In genomic region chr17:56036176-56036900, GRCm38 (mm10) we compare ENCODE assay signal across 8 mouse cellular contexts. TPM values are rescaled to one million over a fixed set of nuclear protein-coding genes. Genes with fewer than 3 reads are reported as not detected.
DNase-seq lines count a peak whose midpoint lies in the region; ATAC-seq and TF ChIP-seq lines count a peak whose summit lies in the region.

Gene Sh3gl1, minus strand, starts transcription at chr17:56036635.

- H3K27me3 ChIP-seq in embryonic facial prominence, embryonic 13.5 days, result no peaks in the 10 kb centered on the region
- H3K27me3 ChIP-seq in kidney, adult 2 months (replicated peaks; ENCODE audit: control insufficient read depth, insufficient read depth, low read length), result no peaks in the 10 kb centered on the region
- H3K27me3 ChIP-seq in limb, embryonic 12.5 days, result no peaks in the 10 kb centered on the region
- H3K27me3 ChIP-seq in midbrain, embryonic 15.5 days (replicated peaks), result no peaks in the 10 kb centered on the region
- H3K27me3 ChIP-seq in spleen, adult 2 months (ENCODE audit: control insufficient read depth, insufficient read depth, low read length), result no peaks in the 10 kb centered on the region

- H3K9ac ChIP-seq in embryonic facial prominence, embryonic 13.5 days, result peak within 1 kb of the TSS; percentile 95
- peak within 1 kb of the TSS; percentile 84 for H3K9ac ChIP-seq in limb, embryonic 12.5 days (replicated peaks)
- peak within 1 kb of the TSS; percentile 74 for H3K9ac ChIP-seq in midbrain, embryonic 15.5 days

- TF ChIP-seq POLR2A in kidney, adult 2 months (IDR thresholded peaks at IDR 0.05; ENCODE audit: low read depth, low read length), result peak; percentile 60
- TF ChIP-seq POLR2A in spleen, adult 2 months (IDR thresholded peaks at IDR 0.05; ENCODE audit: low read depth, low read length), result peak; percentile 67

- peak within 1 kb of the TSS; percentile 63 for H3K4me2 ChIP-seq in embryonic facial prominence, embryonic 13.5 days
- peak within 1 kb of the TSS; percentile 51 for H3K4me2 ChIP-seq in limb, embryonic 12.5 days
- peak within 1 kb of the TSS; percentile 69 for H3K4me2 ChIP-seq in midbrain, embryonic 15.5 days

- H3K27ac ChIP-seq in embryonic facial prominence, embryonic 13.5 days, result peak within 1 kb of the TSS; percentile 89
- H3K27ac ChIP-seq in kidney, adult 2 months (ENCODE audit: insufficient read depth, low read depth, low read length), result peak within 1 kb of the TSS; percentile 82
- peak within 1 kb of the TSS; percentile 93 for H3K27ac ChIP-seq in limb, embryonic 12.5 days
- peak within 1 kb of the TSS; percentile 87 for H3K27ac ChIP-seq in midbrain, embryonic 15.5 days
- H3K27ac ChIP-seq in spleen, adult 2 months (ENCODE audit: insufficient read depth, low read length), result peak within 1 kb of the TSS; percentile 96

- under 1% methylated on average over 74 of the region's 74 CpGs for WGBS in embryonic facial prominence, embryonic 13.5 days
- under 1% methylated on average over 74 of the region's 74 CpGs for WGBS in kidney, adult 2 months
- under 1% methylated on average over 74 of the region's 74 CpGs for WGBS in limb, embryonic 12.5 days
- under 1% methylated on average over 74 of the region's 74 CpGs for WGBS in midbrain, embryonic 15.5 days
- WGBS in spleen, adult 2 months, result under 1% methylated on average over 74 of the region's 74 CpGs

- H3K4me1 ChIP-seq in embryonic facial prominence, embryonic 13.5 days, result peaks cover 43% of the 10 kb centered on the region
- peaks cover 20% of the 10 kb centered on the region for H3K4me1 ChIP-seq in kidney, adult 2 months (ENCODE audit: control insufficient read depth, insufficient read depth, low read length)
- H3K4me1 ChIP-seq in limb, embryonic 12.5 days (replicated peaks), result peaks cover 30% of the 10 kb centered on the region
- H3K4me1 ChIP-seq in midbrain, embryonic 15.5 days, result peaks cover 44% of the 10 kb centered on the region
- peaks cover 25% of the 10 kb centered on the region; the same call in 1 of the 2 replicates for H3K4me1 ChIP-seq in spleen, adult 2 months (ENCODE audit: control insufficient read depth, insufficient read depth, insufficient read length)

- ATAC-seq in embryonic facial prominence, embryonic 13.5 days (ENCODE audit: insufficient number of reproducible peaks, insufficient read depth, low FRiP score, low TSS enrichment, low read depth), result peak; percentile 87
- peak; percentile 86 for ATAC-seq in limb, embryonic 12.5 days (ENCODE audit: insufficient number of reproducible peaks, insufficient read depth, low FRiP score, low TSS enrichment, low read depth)
- peak; percentile 90 for ATAC-seq in midbrain, embryonic 15.5 days (replicated peaks)

- DNase-seq in 3134 (ENCODE audit: extremely low read depth, insufficient read length, low spot score), result peak; percentile 98
- peak; percentile 99 for DNase-seq in adrenal gland, postnatal 36 days
- DNase-seq in heart, adult 18-20 months, result peak; percentile 99
- DNase-seq in kidney, adult 2 months, result peak; percentile 99
- DNase-seq in spleen, adult 2 months (ENCODE audit: low read depth in 1 of 2, low spot score in 2 of 2), result peak; percentile 97 to 98

- H3K4me3 ChIP-seq in embryonic facial prominence, embryonic 13.5 days, result peak within 1 kb of the TSS; percentile 89
- H3K4me3 ChIP-seq in kidney, adult 2 months (ENCODE audit: insufficient read depth, low read depth, low read length), result peak within 1 kb of the TSS; percentile 92
- peak within 1 kb of the TSS; percentile 84 for H3K4me3 ChIP-seq in limb, embryonic 12.5 days (replicated peaks)
- peak within 1 kb of the TSS; percentile 97 for H3K4me3 ChIP-seq in midbrain, embryonic 15.5 days
- H3K4me3 ChIP-seq in spleen, adult 2 months (ENCODE audit: extremely low read depth, insufficient read depth, insufficient read length), result peak within 1 kb of the TSS; percentile 90

- H3K9me3 ChIP-seq in embryonic facial prominence, embryonic 13.5 days, result no peaks in the 10 kb centered on the region
- no peaks in the 10 kb centered on the region for H3K9me3 ChIP-seq in limb, embryonic 12.5 days
- no peaks in the 10 kb centered on the region for H3K9me3 ChIP-seq in midbrain, embryonic 15.5 days

- H3K36me3 ChIP-seq in embryonic facial prominence, embryonic 13.5 days, result peaks cover 23% of the 10 kb centered on the region
- H3K36me3 ChIP-seq in kidney, adult 2 months (ENCODE audit: control insufficient read depth, insufficient read depth, low read length), result no peaks in the 10 kb centered on the region
- H3K36me3 ChIP-seq in limb, embryonic 12.5 days, result peaks cover 31% of the 10 kb centered on the region
- no peaks in the 10 kb centered on the region for H3K36me3 ChIP-seq in midbrain, embryonic 15.5 days (replicated peaks)
- H3K36me3 ChIP-seq in spleen, adult 2 months (ENCODE audit: control insufficient read depth, insufficient read depth, low read length), result no peaks in the 10 kb centered on the region

- TF ChIP-seq CTCF in kidney, adult 2 months (conservative IDR thresholded peaks at IDR 0.05; ENCODE audit: insufficient read depth, insufficient read length, low read depth, low read length), result peak; percentile 96; the same call in 1 of the 2 replicates
- peak; percentile 99 for TF ChIP-seq CTCF in spleen, adult 2 months (IDR thresholded peaks at IDR 0.05; ENCODE audit: extremely low read depth, insufficient read depth, insufficient read length, insufficient replicate concordance)

RNA-seq across cellular contexts. Expression of gene Sh3gl1, which starts in this region (rescaled TPM):
- 10 to 100 TPM; 49.0 to 49.7 TPM for total RNA-seq in adrenal gland, postnatal 36 days (2021)
- polyA plus RNA-seq in embryonic facial prominence, embryonic 13.5 days (2015; fragmentation: Nextera tagmentation; extraction: Ambion mirVana), result 175 and 185 TPM in 2 replicates
- 10 to 100 TPM; 11.7 to 13.7 TPM for total RNA-seq in heart, adult 18-20 months (2021)
- 48.7 and 56.7 TPM in 2 replicates for polyA plus RNA-seq in kidney, adult 2 months (2012; rRNA removed)
- 171 and 175 TPM in 2 replicates for polyA plus RNA-seq in limb, embryonic 12.5 days (2016; fragmentation: Nextera tagmentation; extraction: Ambion mirVana)
- 117 and 119 TPM in 2 replicates for polyA plus RNA-seq in midbrain, embryonic 15.5 days (2015; fragmentation: Nextera tagmentation; extraction: Ambion mirVana)
- polyA plus RNA-seq in spleen, adult 2 months (2012; rRNA removed), result 72.3 and 80.8 TPM in 2 replicates

Comparison
In these comparisons a context has a peak if more than half of its experiments do, and no peak if none do; other contexts are left out.
1. Peak in every context shown above with its lines: DNase-seq, ATAC-seq, H3K4me3 ChIP-seq and H3K27ac ChIP-seq.